Mouse (Mus musculus) heart, embryonic 16.5 days (tissue): ENCODE results near the gene Anln. TPM values are rescaled to one million over a fixed set of nuclear protein-coding genes. Genes with fewer than 3 reads are reported as not detected.

Source experiments
- ATAC-seq: fragments of 200-750 bp; cut with Nextera tagmentation; replicated peaks from 2 replicates; pipeline ENCODE4 v1.8.0; 2017; ENCODE audit warnings: moderate number of reproducible peaks; ENCODE audit not compliant: insufficient read depth, low FRiP score; ENCODE audit errors: extremely low read depth
- H3K27ac ChIP-seq: fragments of 300-500 bp; sonication (generic); 2 replicates; pipeline ENCODE4 v1.5.1; 2014; ENCODE audit warnings: mild to moderate bottlenecking, low read length, control low read depth, moderate library complexity
- H3K27me3 ChIP-seq: fragments of 300-500 bp; sonication (generic); 2 replicates; pipeline ENCODE4 v1.6.1; 2014; ENCODE audit warnings: low read length, mixed read lengths; ENCODE audit not compliant: control insufficient read depth, insufficient read depth
- H3K36me3 ChIP-seq: fragments of 300-500 bp; sonication (generic); 2 replicates; pipeline ENCODE4 v1.6.1; 2014; ENCODE audit not compliant: control insufficient read depth, insufficient read depth
- H3K4me1 ChIP-seq: fragments of 300-500 bp; sonication (generic); 2 replicates; pipeline ENCODE4 v1.6.1; 2014; ENCODE audit warnings: low read length, mixed read lengths; ENCODE audit not compliant: control insufficient read depth, insufficient read depth
- H3K4me2 ChIP-seq: fragments of 300-500 bp; sonication (generic); 2 replicates; pipeline ENCODE4 v1.6.1; 2014; ENCODE audit warnings: low read depth, mild to moderate bottlenecking, control low read depth, low read length
- H3K4me3 ChIP-seq: fragments of 300-500 bp; sonication (generic); 2 replicates; pipeline ENCODE4 v1.5.1; 2014; ENCODE audit warnings: mild to moderate bottlenecking, control low read depth, low read length
- H3K9ac ChIP-seq: fragments of 300-500 bp; sonication (generic); 2 replicates; pipeline ENCODE4 v1.6.1; 2014; ENCODE audit warnings: low read length, control low read depth
- H3K9me3 ChIP-seq: fragments of 300-500 bp; sonication (generic); replicated peaks from 2 replicates; pipeline ENCODE4 v1.6.1; 2016; ENCODE audit warnings: low read length; ENCODE audit not compliant: control insufficient read depth
- WGBS: fragments of 180-500 bp; shearing (Covaris S2); extraction: QIAGEN DNeasy Blood & Tissue Kit; methylation state at CpG from one replicate; pipeline ENCODE4 v1.1.7; 2014; 5-methylcytosine and 5-hydroxymethylcytosine counted together
- polyA plus RNA-seq: library from polyadenylated mRNA; unstranded; fragments of >200 nt; fragmentation: Nextera tagmentation; extraction: Ambion mirVana; gene quantifications from 2 replicates; pipeline ENCODE4 v1.2.1, GENCODE M21; 2015

Anln gene
- 53.7 and 54.6 TPM in 2 replicates for polyA plus RNA-seq

DNA sequence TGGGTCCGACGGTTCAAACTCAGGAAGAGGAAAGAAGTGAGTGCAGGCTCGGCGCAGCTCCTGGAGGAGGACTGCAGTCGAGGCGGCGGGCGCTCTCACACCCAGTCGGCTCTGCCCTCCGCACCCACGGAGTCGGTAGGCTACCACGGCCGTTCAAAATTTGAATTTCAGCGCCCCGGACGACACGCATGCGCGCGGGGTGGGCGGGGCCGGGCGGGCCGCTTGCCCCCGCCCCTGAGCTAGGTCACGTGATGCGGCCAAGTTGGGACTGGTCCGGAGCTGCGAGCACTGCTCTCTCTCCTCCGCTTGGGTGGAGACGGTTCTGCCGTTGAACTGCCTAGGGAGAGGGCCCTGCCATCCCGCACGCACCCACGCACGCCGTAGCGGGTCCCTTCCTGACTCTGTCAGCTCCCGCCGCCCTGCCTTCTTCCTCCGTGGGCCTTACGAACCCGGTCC lies at the start of gene Anln:
Gene Anln, minus strand, starts transcription at position 168 of the 456 bp plus-strand sequence.
- Histone ChIP-seq H3K9ac (peak within 1 kb of the TSS; percentile 96), H3K27me3 (no peaks in the 10 kb centered on the region), H3K4me1 (peaks cover 14% of the 10 kb centered on the region), H3K4me3 (peak within 1 kb of the TSS; percentile 95), H3K27ac (peak within 1 kb of the TSS; percentile 94), H3K9me3 (no peaks in the 10 kb centered on the region), H3K4me2 (peak within 1 kb of the TSS; percentile 88), H3K36me3 (no peaks in the 10 kb centered on the region)
- 0% methylated on average over 43 of the region's 44 CpGs for WGBS
- peak; percentile 94 for ATAC-seq

GRCm38 (mm10) chr9:22434101-22434500 lies 45.1 kb upstream of the Anln start:
- Histone ChIP-seq H3K36me3 (no peaks in the 10 kb centered on the region), H3K27me3 (no peaks in the 10 kb centered on the region), H3K4me2 (no peak overlapping the region), H3K4me1 (peaks cover 5% of the 10 kb centered on the region), H3K4me3 (no peak overlapping the region), H3K27ac (no peak overlapping the region), H3K9me3 (no peaks in the 10 kb centered on the region), H3K9ac (no peak overlapping the region)
- ATAC-seq = no peak
- 74% methylated on average over 2 of the region's 2 CpGs for WGBS

GRCm38 (mm10) chr9:22433221-22433620 lies 44.2 kb upstream of the Anln start:
- H3K9me3 ChIP-seq = no peaks in the 10 kb centered on the region
- H3K27ac ChIP-seq = no peak overlapping the region
- no peaks in the 10 kb centered on the region for H3K27me3 ChIP-seq
- no peak overlapping the region for H3K4me2 ChIP-seq
- H3K36me3 ChIP-seq = no peaks in the 10 kb centered on the region
- no peak overlapping the region for H3K4me3 ChIP-seq
- 82% methylated on average over 2 of the region's 2 CpGs for WGBS
- no peak for ATAC-seq
- no peak overlapping the region for H3K9ac ChIP-seq
- peaks cover 8% of the 10 kb centered on the region for H3K4me1 ChIP-seq

- H3K4me2 ChIP-seq = peak overlapping the region; percentile 40
Observed at GRCm38 (mm10) chr9:22430315-22430840, 41.4 kb upstream of the Anln start.

GRCm38 (mm10) chr9:22429533-22430241 lies 40.7 kb upstream of the Anln start:
- Histone ChIP-seq H3K4me2 (peak overlapping the region; percentile 40), H3K27ac (peak overlapping the region; percentile 55), H3K9ac (no peak overlapping the region), H3K4me3 (no peak overlapping the region), H3K36me3 (no peaks in the 10 kb centered on the region), H3K4me1 (peaks cover 8% of the 10 kb centered on the region), H3K27me3 (no peaks in the 10 kb centered on the region), H3K9me3 (no peaks in the 10 kb centered on the region)
- WGBS = 48% methylated on average over 15 of the region's 15 CpGs
- 0 out of 2 replicates have a peak, but pooled peaks have one; percentile 53 for ATAC-seq

More at GRCm38 (mm10) chr9:22430315-22430840, 41.4 kb upstream of the Anln start:
- 35% methylated on average over 5 of the region's 5 CpGs for WGBS
- ATAC-seq = 0 out of 2 replicates have a peak, but pooled peaks have one; percentile 34
- no peaks in the 10 kb centered on the region for H3K36me3 ChIP-seq
- peak overlapping the region; percentile 55 for H3K27ac ChIP-seq
- no peaks in the 10 kb centered on the region for H3K9me3 ChIP-seq
- H3K9ac ChIP-seq = no peak overlapping the region
- H3K27me3 ChIP-seq = no peaks in the 10 kb centered on the region
- peaks cover 8% of the 10 kb centered on the region for H3K4me1 ChIP-seq
- no peak overlapping the region for H3K4me3 ChIP-seq

DNA sequence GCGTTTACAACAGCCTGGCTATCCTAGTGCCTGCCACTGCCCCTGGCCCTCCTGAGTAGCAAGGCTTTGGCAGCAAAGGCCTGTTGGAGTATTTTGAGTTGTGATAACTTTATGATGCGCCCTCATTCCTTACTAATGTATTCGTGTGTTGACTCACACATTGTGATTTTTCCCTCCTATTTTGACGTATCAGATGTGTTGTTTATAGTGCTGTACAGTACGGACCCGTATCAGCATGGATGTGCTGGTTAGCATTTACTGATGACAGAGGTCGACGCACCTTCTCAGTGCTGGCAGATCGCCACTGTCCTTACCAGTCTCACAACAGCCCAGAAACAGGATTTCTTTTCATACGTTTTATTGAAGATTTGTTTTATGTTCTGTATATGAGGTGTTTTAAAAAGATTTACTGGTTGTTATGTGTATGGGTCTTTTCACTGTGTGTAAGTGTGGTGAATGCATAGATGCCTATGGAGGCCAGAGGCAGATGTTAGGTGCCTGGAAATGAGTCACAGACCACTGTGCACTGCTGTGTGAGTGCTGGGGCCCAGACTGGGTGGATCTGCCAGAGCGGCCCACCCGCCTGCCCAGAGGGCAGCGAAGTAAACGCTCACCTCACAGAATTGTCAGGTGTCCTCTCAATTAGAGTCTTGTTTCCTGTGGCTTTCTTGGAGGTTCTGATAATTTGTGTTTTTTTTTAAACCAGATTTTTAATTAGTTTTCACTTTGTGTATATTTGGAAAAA lies 39.9 kb upstream of the Anln start:
- ATAC-seq = no peak
- Histone ChIP-seq H3K4me3 (no peak overlapping the region), H3K4me2 (no peak overlapping the region), H3K4me1 (peaks cover 14% of the 10 kb centered on the region), H3K36me3 (no peaks in the 10 kb centered on the region), H3K27me3 (no peaks in the 10 kb centered on the region), H3K9me3 (no peaks in the 10 kb centered on the region), H3K9ac (no peak overlapping the region), H3K27ac (no peak overlapping the region)
- WGBS = 74% methylated on average over 14 of the region's 14 CpGs

DNA sequence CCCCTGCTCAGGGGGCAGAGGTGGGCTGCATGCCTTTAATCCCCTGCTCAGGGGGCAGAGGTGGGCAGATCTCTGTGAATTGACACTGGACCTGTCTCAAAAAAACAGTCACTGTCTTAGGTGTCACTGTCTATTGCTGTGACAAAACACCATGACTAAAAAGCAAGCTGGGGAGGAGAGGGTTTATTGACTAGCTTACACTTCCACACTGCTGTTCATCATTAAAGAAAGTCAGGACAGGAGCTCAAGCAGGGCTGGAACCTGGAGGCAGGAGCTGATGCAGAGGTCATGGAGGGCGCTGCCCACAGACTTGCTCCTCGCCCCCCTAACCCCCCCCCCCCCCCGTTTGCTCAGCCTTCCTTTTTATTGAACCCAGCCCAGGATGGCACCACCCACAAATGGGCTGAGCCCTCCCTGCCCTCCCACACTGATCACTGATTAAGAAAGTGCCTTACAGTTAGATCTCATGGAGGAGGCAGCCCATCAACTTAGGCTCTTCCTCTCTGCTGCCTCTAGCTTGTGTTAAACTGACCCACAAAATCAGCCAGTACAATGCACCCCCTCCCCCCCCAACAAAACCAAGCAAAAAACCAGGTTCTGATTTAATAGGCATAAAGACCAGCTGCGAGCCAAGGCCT lies 39.2 kb upstream of the Anln start:
- Histone ChIP-seq H3K36me3 (no peaks in the 10 kb centered on the region), H3K27ac (no peak overlapping the region), H3K9ac (no peak overlapping the region), H3K4me3 (no peak overlapping the region), H3K4me2 (no peak overlapping the region), H3K4me1 (peaks cover 20% of the 10 kb centered on the region), H3K9me3 (no peaks in the 10 kb centered on the region), H3K27me3 (no peaks in the 10 kb centered on the region)
- ATAC-seq = no peak
- 62% methylated on average over 4 of the region's 4 CpGs for WGBS

DNA sequence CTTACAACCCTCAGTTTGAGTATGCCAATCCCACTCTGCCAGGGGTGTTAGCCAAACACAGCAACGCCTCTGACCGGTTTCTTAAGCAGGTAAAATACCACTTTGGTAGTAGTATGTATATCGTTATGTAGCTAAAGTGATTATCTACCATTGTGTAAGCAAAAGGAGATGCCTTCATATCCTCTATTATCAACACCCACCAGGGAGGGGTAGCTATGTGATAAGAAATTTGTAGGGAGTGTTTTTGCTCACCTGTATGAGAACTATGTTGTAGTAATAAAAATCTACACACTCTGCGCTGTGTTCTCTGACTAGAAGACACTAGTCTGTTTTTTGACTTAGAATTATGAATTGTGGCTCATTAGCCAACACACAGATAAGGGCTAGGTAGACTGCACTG lies 35.7 kb upstream of the Anln start:
- H3K4me2 ChIP-seq = no peak overlapping the region
- H3K27ac ChIP-seq = no peak overlapping the region
- ATAC-seq = no peak
- peaks cover 26% of the 10 kb centered on the region for H3K4me1 ChIP-seq
- 85% methylated on average over 4 of the region's 4 CpGs for WGBS
- H3K4me3 ChIP-seq = no peak overlapping the region
- no peaks in the 10 kb centered on the region for H3K36me3 ChIP-seq
- no peaks in the 10 kb centered on the region for H3K9me3 ChIP-seq
- no peak overlapping the region for H3K9ac ChIP-seq
- H3K27me3 ChIP-seq = no peaks in the 10 kb centered on the region
